Mouse (Mus musculus): ENCODE results near the gene Rab3c. TPM values are rescaled to one million over a fixed set of nuclear protein-coding genes. Genes with fewer than 3 reads are reported as not detected.

Rab3c gene
- total RNA-seq, 4 experiments from 2014 or later: 0.03 to 0.22 (median 0.08) TPM

GRCm38 (mm10) chr13:110190039-110190438 lies 90.8 kb downstream of the Rab3c start:
- DNase-seq (ENCODE audit: low spot score): no peak

DNA sequence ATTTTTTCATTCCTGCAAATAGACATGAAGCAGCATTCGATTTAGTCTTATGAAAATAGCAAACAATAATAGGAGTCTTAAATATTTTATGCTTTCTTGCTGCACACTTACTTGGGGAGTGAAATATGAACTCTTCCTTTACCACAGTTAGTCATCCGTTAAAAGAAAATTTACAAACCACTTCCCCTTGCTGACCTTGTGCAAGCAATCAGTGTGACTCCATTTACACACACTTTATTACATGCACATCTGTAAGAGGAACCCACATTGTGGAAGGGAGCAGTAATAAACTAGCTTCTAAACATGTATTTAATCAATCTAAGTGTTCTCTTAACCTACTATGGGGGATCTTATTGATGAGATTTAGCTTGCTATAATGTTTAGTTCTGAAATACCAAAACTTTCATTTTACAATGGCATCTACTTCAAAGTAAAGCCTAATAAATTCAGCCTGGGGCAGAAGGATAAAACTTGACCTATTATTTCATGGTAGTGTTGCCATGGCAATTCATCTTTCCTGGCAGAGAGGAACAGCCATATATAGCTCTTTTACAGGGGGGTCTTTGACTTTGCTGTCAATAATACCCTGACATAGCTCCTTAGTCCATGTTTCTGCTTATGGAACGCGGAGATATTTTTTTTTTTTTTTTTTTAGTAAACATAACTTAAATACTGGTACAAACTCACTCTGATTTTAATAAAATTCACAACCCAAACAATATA lies 95.7 kb downstream of the Rab3c start:
- DNase-seq (ENCODE audit: low spot score): no peak

DNA sequence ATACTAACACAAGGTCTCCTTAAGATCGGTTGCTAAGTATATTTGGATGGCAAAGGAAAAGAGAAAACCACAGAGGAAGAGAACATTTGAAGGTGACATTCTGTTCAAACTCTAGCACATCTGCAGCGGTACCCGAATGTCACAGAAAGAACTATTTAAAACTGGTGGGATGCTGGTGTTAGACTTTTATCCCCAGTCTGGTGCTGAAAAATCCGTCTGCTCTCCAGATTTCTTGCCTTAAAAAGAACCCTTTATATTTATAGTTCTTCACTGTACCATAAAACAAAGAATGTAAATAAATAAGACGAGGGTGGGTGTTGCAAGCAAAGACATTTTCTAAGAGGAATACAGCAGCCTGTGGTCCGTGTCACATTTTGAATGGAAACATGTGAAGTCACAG lies 105.1 kb downstream of the Rab3c start:
- no peak for DNase-seq (ENCODE audit: low spot score)

DNA sequence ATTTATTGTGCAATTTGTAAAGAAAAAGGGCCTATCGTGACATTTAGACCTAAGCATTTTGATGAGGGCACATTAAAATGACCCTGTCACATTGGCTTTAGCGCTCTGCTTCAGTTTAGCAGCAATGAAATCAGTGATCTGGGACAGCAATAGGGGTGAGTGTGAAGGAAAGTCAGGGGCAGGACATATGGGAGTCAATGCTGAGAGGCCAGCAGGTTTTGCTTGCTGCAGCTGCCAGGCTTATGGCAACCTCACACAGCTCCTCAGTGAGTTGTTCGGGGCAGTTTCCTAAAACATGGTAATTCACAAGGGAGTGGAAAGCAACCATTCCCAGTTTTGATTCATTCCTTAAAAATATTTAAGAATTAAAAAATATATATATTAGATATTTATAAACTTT lies 111.1 kb downstream of the Rab3c start:
- no peak for DNase-seq (ENCODE audit: low spot score)

- no peak for DNase-seq (ENCODE audit: low spot score)
These were observed 111.6 kb downstream of the Rab3c start for GRCm38 (mm10) chr13:110169152-110169551.

GRCm38 (mm10) chr13:110168570-110168969 lies 112.2 kb downstream of the Rab3c start:
- DNase-seq (ENCODE audit: low spot score): no peak

DNA sequence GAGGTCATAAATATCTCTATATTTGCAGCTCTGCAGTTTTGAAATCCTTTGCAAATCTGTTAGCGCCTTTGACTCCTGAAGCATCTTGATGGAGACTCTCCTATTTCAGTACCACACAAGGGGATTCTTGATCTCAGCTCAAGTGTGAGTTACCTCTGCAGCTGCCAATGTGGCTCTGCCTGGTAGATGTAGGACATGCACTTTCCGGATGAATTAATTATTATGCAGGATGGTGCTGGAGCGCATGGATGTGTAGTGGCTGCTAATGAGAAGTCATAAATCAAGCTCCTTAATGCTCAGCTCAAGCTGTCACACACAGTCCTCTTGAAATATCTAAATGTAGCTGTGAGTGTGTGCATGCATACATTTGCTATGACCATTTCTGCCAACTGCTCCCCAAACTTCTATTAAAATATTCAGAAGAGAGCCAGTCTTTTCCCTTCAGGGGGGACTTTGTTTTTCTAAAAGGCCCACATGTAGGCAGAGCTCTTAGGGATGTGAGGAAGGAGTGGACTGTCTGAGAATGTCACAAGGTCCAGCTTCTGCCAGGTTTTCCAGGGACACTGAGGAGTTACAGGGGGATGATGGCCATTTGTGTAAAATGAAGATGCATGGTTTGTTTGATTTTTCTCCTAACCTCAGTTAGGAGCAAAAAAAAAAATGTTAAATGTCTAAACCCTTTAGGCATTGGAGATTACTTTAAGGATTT lies 114.0 kb downstream of the Rab3c start:
- no peak for DNase-seq (ENCODE audit: low spot score)

- no peak for DNase-seq (ENCODE audit: low spot score)
These were observed 120.8 kb downstream of the Rab3c start for GRCm38 (mm10) chr13:110159980-110160379.

DNA sequence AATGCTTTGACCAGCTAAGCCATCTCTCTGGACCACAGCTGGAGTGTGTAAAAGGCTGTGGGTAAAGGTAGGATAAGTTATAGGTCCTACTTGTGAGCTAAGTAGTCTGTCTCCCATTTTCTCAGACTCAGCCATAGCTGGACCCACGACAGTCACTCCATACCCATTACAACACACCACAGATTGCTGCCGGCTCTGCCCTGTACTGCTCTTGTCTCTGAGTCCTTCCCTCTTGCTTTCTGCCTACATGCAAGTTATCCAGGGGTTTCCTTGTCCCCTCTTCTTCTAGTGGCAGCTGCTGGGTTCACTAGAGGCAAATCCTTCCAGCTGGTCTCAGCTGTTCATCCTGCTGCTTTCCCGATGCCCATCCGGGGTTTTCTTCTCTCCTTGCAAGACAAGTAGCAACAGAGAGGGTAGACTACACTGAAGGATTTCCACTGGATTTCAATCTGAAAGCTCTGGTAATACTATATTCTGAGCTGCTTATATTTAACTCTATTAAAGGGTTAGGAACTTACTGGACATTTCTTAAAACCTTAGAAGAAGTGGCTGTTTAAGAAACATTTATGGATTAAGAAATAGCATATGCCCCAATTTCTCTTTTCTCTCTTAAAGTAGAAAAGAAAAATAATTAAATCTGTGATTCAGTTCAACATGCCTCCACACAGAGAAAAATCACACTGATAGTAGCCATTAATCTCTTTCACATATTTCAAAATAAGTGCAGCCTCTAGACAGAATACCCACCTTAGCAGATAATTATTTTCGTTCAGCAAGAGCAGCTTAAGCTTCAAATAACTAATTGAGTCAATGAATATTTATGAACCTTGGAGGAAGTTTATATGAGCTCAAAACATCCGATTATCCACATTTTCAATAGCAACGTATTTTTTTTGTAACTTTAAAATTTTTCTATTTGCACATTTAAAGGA lies 121.9 kb downstream of the Rab3c start:
- no peak for DNase-seq (ENCODE audit: low spot score)

DNA sequence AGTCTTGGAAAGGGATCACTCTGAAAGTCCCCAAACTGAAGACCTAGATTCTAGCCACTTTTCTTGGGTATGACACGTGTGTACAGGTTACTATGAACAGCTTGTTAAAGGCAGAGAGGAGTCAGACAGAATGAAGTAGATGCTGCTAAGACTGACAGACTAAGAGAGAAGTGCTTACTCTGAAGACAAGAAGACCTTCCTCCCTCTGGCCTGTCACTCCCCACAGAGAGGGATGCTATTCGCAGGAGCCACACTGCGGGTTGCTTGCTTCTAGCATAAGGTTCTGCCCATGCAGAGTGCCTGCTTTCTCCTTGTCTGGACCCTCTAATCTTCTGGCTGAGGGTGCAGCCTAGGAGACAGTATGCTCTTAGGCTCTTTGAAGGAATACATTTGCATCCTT lies 135.3 kb downstream of the Rab3c start:
- no peak for DNase-seq (ENCODE audit: low spot score)

- no peak for DNase-seq (ENCODE audit: low spot score)
These were observed 135.8 kb downstream of the Rab3c start for GRCm38 (mm10) chr13:110145019-110145418.

GRCm38 (mm10) chr13:110139339-110139738 lies 141.5 kb downstream of the Rab3c start:
- no peak for DNase-seq (ENCODE audit: low spot score)

DNA sequence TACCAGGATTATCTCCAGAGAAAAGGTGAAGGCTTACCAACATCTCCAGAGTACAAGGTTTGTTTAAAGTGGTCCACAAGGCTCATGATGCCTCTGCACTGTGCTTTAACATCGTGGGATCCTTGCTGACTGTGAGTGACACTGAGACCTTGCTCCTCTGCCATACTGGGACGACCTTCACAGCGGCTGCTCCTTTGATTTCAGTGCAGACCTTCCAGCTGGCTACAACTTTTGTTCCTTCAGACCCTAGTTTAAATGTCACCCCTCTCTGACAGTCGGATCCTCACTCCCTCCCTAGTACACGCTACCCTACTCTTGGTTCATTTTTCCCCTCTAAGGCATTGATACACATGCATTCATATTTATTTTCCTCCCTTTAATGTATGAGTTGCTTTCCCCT lies 142.2 kb downstream of the Rab3c start:
- no peak for DNase-seq (ENCODE audit: low spot score)

- no peak for DNase-seq (ENCODE audit: low spot score)
These were observed 153.1 kb downstream of the Rab3c start for GRCm38 (mm10) chr13:110127613-110128258.

- no peak for DNase-seq (ENCODE audit: low spot score)
These were observed 158.0 kb downstream of the Rab3c start for GRCm38 (mm10) chr13:110122825-110123224.

GRCm38 (mm10) chr13:110116892-110117291 lies 163.9 kb downstream of the Rab3c start:
- DNase-seq (ENCODE audit: low spot score): no peak

GRCm38 (mm10) chr13:110116316-110116715 lies 164.5 kb downstream of the Rab3c start:
- no peak for DNase-seq (ENCODE audit: low spot score)

GRCm38 (mm10) chr13:110114870-110115645 lies 165.7 kb downstream of the Rab3c start:
- no peak for DNase-seq (ENCODE audit: low spot score)

DNA sequence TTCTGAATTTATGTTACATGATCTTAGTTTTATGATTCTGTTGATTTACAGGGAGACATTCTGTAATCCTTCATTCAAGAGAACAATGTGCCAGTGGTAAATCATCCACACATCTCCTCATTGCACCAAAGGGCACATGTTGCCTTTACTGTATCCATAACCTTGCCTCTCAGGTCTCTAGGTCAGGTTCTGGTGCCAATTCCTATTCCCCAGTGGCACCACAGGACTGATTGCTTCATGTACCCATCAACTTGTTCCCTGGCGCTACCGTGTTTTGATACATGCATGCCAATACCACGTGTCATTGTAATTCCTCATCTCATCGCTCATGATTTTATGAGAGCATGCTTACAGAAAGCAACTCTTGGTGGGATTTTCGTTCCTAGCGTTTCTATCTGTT lies 167.1 kb downstream of the Rab3c start:
- DNase-seq (ENCODE audit: low spot score): no peak

- DNase-seq (ENCODE audit: low spot score): no peak
These were observed 183.3 kb downstream of the Rab3c start for GRCm38 (mm10) chr13:110097424-110098050.
